Mouse (Mus musculus): ENCODE measurements around the gene Dhrs7b.

GRCm38 (mm10) chr11:60906449-60906848 is 76.0 kb downstream of the Dhrs7b start:
- TF ChIP-seq POLR2A (IDR thresholded peaks at IDR 0.05; ENCODE audit: control insufficient read depth, low read depth, low read length) (no peak), CTCF (IDR thresholded peaks at IDR 0.05; ENCODE audit: control insufficient read depth, insufficient read depth, insufficient replicate concordance, low read depth, low read length) (no peak)
